21 mouse cellular contexts compared by ENCODE assay signal in genomic region chr2:180034753-180035152, GRCm38 (mm10). TPM values are rescaled to one million over a fixed set of nuclear protein-coding genes. Genes with fewer than 3 reads are reported as not detected.
DNase-seq lines count a peak whose midpoint lies in the region; ATAC-seq and TF ChIP-seq lines count a peak whose summit lies in the region.
"Had no signal": no experiment of that assay in that cellular context is flagged by ENCODE, and none has a peak within 500 bp of the region (broad histone marks: within the 10 kb centered on the region; RNA-seq: fewer than 3 reads in every experiment).

No protein-coding gene starts in this region.

- H3K36me3 ChIP-seq in limb, embryonic 12.5 days: peaks cover 100% of the 10 kb centered on the region
- peaks cover 100% of the 10 kb centered on the region for H3K36me3 ChIP-seq in limb, embryonic 10.5 days
- H3K36me3 ChIP-seq in neural tube, embryonic 11.5 days (ENCODE audit: control insufficient read depth, insufficient read depth, low read length): peaks cover 60% of the 10 kb centered on the region
- peaks cover 92% of the 10 kb centered on the region for H3K36me3 ChIP-seq in neural tube, embryonic 15.5 days
- peaks cover 61% of the 10 kb centered on the region for H3K36me3 ChIP-seq in myocyte (ENCODE audit: control insufficient read depth, insufficient read depth)

- H3K4me3 ChIP-seq in limb, embryonic 12.5 days (replicated peaks): no peak overlapping the region
- H3K4me3 ChIP-seq in limb, embryonic 10.5 days: no peak overlapping the region
- H3K4me3 ChIP-seq in neural tube, embryonic 11.5 days (ENCODE audit: low read depth, low read length): no peak overlapping the region
- H3K4me3 ChIP-seq in neural tube, embryonic 15.5 days (replicated peaks): no peak overlapping the region
- no peak overlapping the region for H3K4me3 ChIP-seq in cortical plate, adult 2 months (ENCODE audit: insufficient read depth, low read length)
- no peak overlapping the region for H3K4me3 ChIP-seq in myocyte
- H3K4me3 ChIP-seq: embryonic facial prominence, embryonic 12.5 days; forebrain, embryonic 12.5 days; heart, embryonic 12.5 days; hindbrain, embryonic 10.5 days had no signal

- peaks cover 23% of the 10 kb centered on the region for H3K4me1 ChIP-seq in limb, embryonic 12.5 days (replicated peaks)
- H3K4me1 ChIP-seq in limb, embryonic 10.5 days: peaks cover 25% of the 10 kb centered on the region
- no peaks in the 10 kb centered on the region for H3K4me1 ChIP-seq in neural tube, embryonic 11.5 days (ENCODE audit: control insufficient read depth, insufficient read depth, low read length)
- peaks cover 10% of the 10 kb centered on the region for H3K4me1 ChIP-seq in neural tube, embryonic 15.5 days
- H3K4me1 ChIP-seq in cortical plate, adult 2 months (ENCODE audit: control insufficient read depth, insufficient read depth, low read length): no peaks in the 10 kb centered on the region

- H3ac ChIP-seq in myocyte (ENCODE audit: control insufficient read depth, insufficient read length): no peak overlapping the region

- H3K9ac ChIP-seq in limb, embryonic 12.5 days (replicated peaks): no peak overlapping the region
- no peak overlapping the region for H3K9ac ChIP-seq in neural tube, embryonic 11.5 days (ENCODE audit: low read length)
- no peak overlapping the region for H3K9ac ChIP-seq in neural tube, embryonic 15.5 days (replicated peaks)
- H3K9ac ChIP-seq: embryonic facial prominence, embryonic 12.5 days; forebrain, embryonic 12.5 days; heart, embryonic 12.5 days had no signal

- no peak for TF ChIP-seq CTCF in cortical plate, adult 2 months (IDR thresholded peaks at IDR 0.05; ENCODE audit: extremely low read depth, insufficient read depth, low read length)

- no peak overlapping the region for H3K4me2 ChIP-seq in limb, embryonic 12.5 days
- H3K4me2 ChIP-seq in neural tube, embryonic 11.5 days (ENCODE audit: low read depth): no peak overlapping the region
- no peak overlapping the region for H3K4me2 ChIP-seq in neural tube, embryonic 15.5 days
- no peak overlapping the region for H3K4me2 ChIP-seq in myocyte (ENCODE audit: low read depth)
- H3K4me2 ChIP-seq: embryonic facial prominence, embryonic 12.5 days; forebrain, embryonic 12.5 days; heart, embryonic 12.5 days had no signal

- DNase-seq in limb, embryonic 10.5 days (ENCODE audit: low spot score): no peak
- DNase-seq in neural tube, embryonic 11.5 days (ENCODE audit: low spot score): no peak
- DNase-seq in cerebellum, adult 9-10 months: no peak
- no peak for DNase-seq in cerebellum, postnatal 4 days (ENCODE audit: low spot score in 2 of 2)
- DNase-seq: adrenal gland, postnatal 14 days; cerebellum, adult 11-12 months; cerebellum, adult 9-11 months; gastrocnemius, postnatal 10 days had no signal

- peak overlapping the region; percentile 50 for H3K27ac ChIP-seq in limb, embryonic 12.5 days
- no peak overlapping the region for H3K27ac ChIP-seq in limb, embryonic 10.5 days
- no peak overlapping the region for H3K27ac ChIP-seq in neural tube, embryonic 11.5 days (ENCODE audit: low read depth, low read length)
- no peak overlapping the region for H3K27ac ChIP-seq in neural tube, embryonic 15.5 days (replicated peaks)
- H3K27ac ChIP-seq in cortical plate, adult 2 months (ENCODE audit: insufficient read depth, low read length): no peak overlapping the region
- H3K27ac ChIP-seq: embryonic facial prominence, embryonic 12.5 days; forebrain, embryonic 12.5 days; hindbrain, embryonic 10.5 days had no signal

- WGBS in limb, embryonic 12.5 days: 46% methylated on average over 5 of the region's 5 CpGs
- WGBS in limb, embryonic 10.5 days: 63% methylated on average over 5 of the region's 5 CpGs
- whole genome bisulfite sequencing in neural tube, embryonic 11.5 days: 71% methylated on average over 5 of the region's 5 CpGs
- 75% methylated on average over 5 of the region's 5 CpGs for WGBS in neural tube, embryonic 15.5 days

- no peak for ATAC-seq in limb, embryonic 12.5 days (ENCODE audit: insufficient number of reproducible peaks, insufficient read depth, low FRiP score, low TSS enrichment, low read depth)
- peak; percentile 15; the same call in 1 of the 2 replicates for ATAC-seq in neural tube, embryonic 11.5 days (ENCODE audit: insufficient read depth, low FRiP score, low TSS enrichment)
- ATAC-seq in neural tube, embryonic 15.5 days (ENCODE audit: low FRiP score): no peak
- ATAC-seq: activated CD4-positive, CD25-positive, alpha-beta regulatory T cell, adult 4 months; forebrain, embryonic 16.5 days; hindbrain, embryonic 16.5 days had no signal

- no peaks in the 10 kb centered on the region for H3K9me3 ChIP-seq in limb, embryonic 12.5 days
- H3K9me3 ChIP-seq in limb, embryonic 10.5 days (replicated peaks): no peaks in the 10 kb centered on the region
- H3K9me3 ChIP-seq in neural tube, embryonic 11.5 days (ENCODE audit: control insufficient read depth, low read length): no peaks in the 10 kb centered on the region
- no peaks in the 10 kb centered on the region for H3K9me3 ChIP-seq in neural tube, embryonic 15.5 days (replicated peaks)
- H3K9me3 ChIP-seq: embryonic facial prominence, embryonic 12.5 days; forebrain, embryonic 12.5 days; G1E; heart, embryonic 12.5 days; hindbrain, embryonic 10.5 days had no signal

- H3K27me3 ChIP-seq in limb, embryonic 12.5 days: no peaks in the 10 kb centered on the region
- no peaks in the 10 kb centered on the region for H3K27me3 ChIP-seq in limb, embryonic 10.5 days (ENCODE audit: low read depth, poor library complexity, severe bottlenecking)
- no peaks in the 10 kb centered on the region for H3K27me3 ChIP-seq in neural tube, embryonic 11.5 days (ENCODE audit: control insufficient read depth, insufficient read depth, low read length)
- H3K27me3 ChIP-seq in neural tube, embryonic 15.5 days (replicated peaks): no peaks in the 10 kb centered on the region
- H3K27me3 ChIP-seq in myocyte (ENCODE audit: control insufficient read depth, insufficient read depth, insufficient read length): no peaks in the 10 kb centered on the region
- H3K27me3 ChIP-seq: CH12.LX; embryonic facial prominence, embryonic 12.5 days; forebrain, embryonic 12.5 days; heart, embryonic 12.5 days had no signal

- 0 out of 2 replicates have a peak, but pooled peaks have one; percentile 15 for TF ChIP-seq POLR2A in cortical plate, adult 2 months (IDR thresholded peaks at IDR 0.05; ENCODE audit: extremely low read depth, insufficient read depth, low read length)
- TF ChIP-seq POLR2A in myocyte (IDR thresholded peaks at IDR 0.05; ENCODE audit: insufficient read length, low read depth): no peak

- H3K79me2 ChIP-seq in myocyte (ENCODE audit: control insufficient read depth, insufficient read depth): peaks cover 25% of the 10 kb centered on the region

TF ChIP-seq in myocyte, 11 proteins besides CTCF, POLR2A, EP300 and RAD21:
- TF ChIP-seq MYOD1 (IDR thresholded peaks at IDR 0.05; ENCODE audit: control insufficient read depth in 1 of 3, insufficient read length in 2 of 3, low read depth in 2 of 3): no peak
- TF ChIP-seq POLR2AphosphoS2 (IDR thresholded peaks at IDR 0.05; ENCODE audit: insufficient read length, low read depth): peak; percentile 80

RNA-seq across cellular contexts. Expression of gene Psma7, which starts 7.5 kb away (rescaled TPM):
- polyA plus RNA-seq in limb, embryonic 12.5 days (2016; fragmentation: Nextera tagmentation; extraction: Ambion mirVana): 693 and 704 TPM in 2 replicates
- 868 and 947 TPM in 2 replicates for polyA plus RNA-seq in limb, embryonic 10.5 days (2016; fragmentation: Nextera tagmentation; extraction: Ambion mirVana)
- polyA plus RNA-seq in neural tube, embryonic 11.5 days (2014; fragmentation: Nextera tagmentation; extraction: Ambion mirVana): 770 and 786 TPM in 2 replicates
- 561 and 578 TPM in 2 replicates for polyA plus RNA-seq in neural tube, embryonic 15.5 days (2015; fragmentation: Nextera tagmentation; extraction: Ambion mirVana)
- polyA plus RNA-seq in cortical plate, adult 2 months (2012; rRNA removed): 211 and 215 TPM in 2 replicates
- 395 TPM for polyA plus RNA-seq in myocyte (2012; fragmentation: generic; extraction: Trizol)

RNA-seq across cellular contexts. Expression of gene Ss18l1, which starts 7.6 kb away (rescaled TPM):
- 7.3 and 8.7 TPM in 2 replicates for polyA plus RNA-seq in limb, embryonic 12.5 days (2016; fragmentation: Nextera tagmentation; extraction: Ambion mirVana)
- 5.8 and 7.4 TPM in 2 replicates for polyA plus RNA-seq in limb, embryonic 10.5 days (2016; fragmentation: Nextera tagmentation; extraction: Ambion mirVana)
- 19.2 and 20.9 TPM in 2 replicates for polyA plus RNA-seq in neural tube, embryonic 11.5 days (2014; fragmentation: Nextera tagmentation; extraction: Ambion mirVana)
- 43.2 and 49.9 TPM in 2 replicates for polyA plus RNA-seq in neural tube, embryonic 15.5 days (2015; fragmentation: Nextera tagmentation; extraction: Ambion mirVana)
- 30.9 and 33.8 TPM in 2 replicates for polyA plus RNA-seq in cortical plate, adult 2 months (2012; rRNA removed)
- polyA plus RNA-seq in myocyte (2012; fragmentation: generic; extraction: Trizol): 1.6 TPM

RNA-seq across cellular contexts. Expression of gene Lsm14b, which starts 10.0 kb away (rescaled TPM):
- 13.6 and 14.2 TPM in 2 replicates for polyA plus RNA-seq in limb, embryonic 12.5 days (2016; fragmentation: Nextera tagmentation; extraction: Ambion mirVana)
- 8.1 and 9.1 TPM in 2 replicates for polyA plus RNA-seq in limb, embryonic 10.5 days (2016; fragmentation: Nextera tagmentation; extraction: Ambion mirVana)
- polyA plus RNA-seq in neural tube, embryonic 11.5 days (2014; fragmentation: Nextera tagmentation; extraction: Ambion mirVana): 10.1 and 11.6 TPM in 2 replicates
- polyA plus RNA-seq in neural tube, embryonic 15.5 days (2015; fragmentation: Nextera tagmentation; extraction: Ambion mirVana): 16.4 and 24.0 TPM in 2 replicates
- 78.0 and 80.6 TPM in 2 replicates for polyA plus RNA-seq in cortical plate, adult 2 months (2012; rRNA removed)
- polyA plus RNA-seq in myocyte (2012; fragmentation: generic; extraction: Trizol): 48.8 TPM

RNA-seq across cellular contexts. Expression of gene Mtg2, which starts 35.6 kb away (rescaled TPM):
- 29.6 and 30.9 TPM in 2 replicates for polyA plus RNA-seq in limb, embryonic 12.5 days (2016; fragmentation: Nextera tagmentation; extraction: Ambion mirVana)
- polyA plus RNA-seq in limb, embryonic 10.5 days (2016; fragmentation: Nextera tagmentation; extraction: Ambion mirVana): 32.1 and 33.1 TPM in 2 replicates
- 26.5 and 31.8 TPM in 2 replicates for polyA plus RNA-seq in neural tube, embryonic 11.5 days (2014; fragmentation: Nextera tagmentation; extraction: Ambion mirVana)
- polyA plus RNA-seq in neural tube, embryonic 15.5 days (2015; fragmentation: Nextera tagmentation; extraction: Ambion mirVana): 35.1 and 37.6 TPM in 2 replicates
- polyA plus RNA-seq in cortical plate, adult 2 months (2012; rRNA removed): 27.4 and 28.4 TPM in 2 replicates
- polyA plus RNA-seq in myocyte (2012; fragmentation: generic; extraction: Trizol): 17.2 TPM

RNA-seq across cellular contexts. Expression of gene Taf4, which starts 58.3 kb away (rescaled TPM):
- 3.8 and 5.0 TPM in 2 replicates for polyA plus RNA-seq in limb, embryonic 12.5 days (2016; fragmentation: Nextera tagmentation; extraction: Ambion mirVana)
- polyA plus RNA-seq in limb, embryonic 10.5 days (2016; fragmentation: Nextera tagmentation; extraction: Ambion mirVana): 2.7 and 3.3 TPM in 2 replicates
- 5.5 and 6.2 TPM in 2 replicates for polyA plus RNA-seq in neural tube, embryonic 11.5 days (2014; fragmentation: Nextera tagmentation; extraction: Ambion mirVana)
- 3.1 and 3.2 TPM in 2 replicates for polyA plus RNA-seq in neural tube, embryonic 15.5 days (2015; fragmentation: Nextera tagmentation; extraction: Ambion mirVana)
- 10.9 and 11.0 TPM in 2 replicates for polyA plus RNA-seq in cortical plate, adult 2 months (2012; rRNA removed)
- polyA plus RNA-seq in myocyte (2012; fragmentation: generic; extraction: Trizol): 6.3 TPM
